Mouse (Mus musculus): ENCODE results near the gene Arhgap24. TPM values are rescaled to one million over a fixed set of nuclear protein-coding genes. Genes with fewer than 3 reads are reported as not detected.

Arhgap24 gene
- polyA plus RNA-seq, 1 experiment = 12.5 TPM

DNA sequence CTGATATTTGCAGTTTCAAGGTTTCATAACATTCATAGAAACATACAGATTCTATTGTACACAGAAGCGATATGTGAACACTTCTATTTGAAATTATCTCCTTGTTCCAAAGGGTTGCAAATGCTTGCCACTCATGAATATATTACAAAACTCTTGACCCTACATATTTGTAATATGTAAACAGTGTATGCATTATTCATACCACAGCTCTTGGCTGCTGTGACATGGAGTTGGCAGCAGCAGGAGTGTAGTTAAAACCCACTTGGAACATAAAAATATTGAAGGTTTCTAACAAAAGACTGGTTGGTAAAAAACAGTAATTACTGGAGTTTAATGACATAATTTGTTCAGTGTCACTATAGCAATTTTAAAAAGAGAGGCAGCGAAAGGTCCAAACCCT, 10.9 kb upstream of the Arhgap24 start:
- H3K4me2 ChIP-seq (ENCODE audit: low read depth) = no peak overlapping the region
- H3K79me2 ChIP-seq (ENCODE audit: control insufficient read depth, insufficient read depth) = no peaks in the 10 kb centered on the region
- H3K36me3 ChIP-seq (ENCODE audit: control insufficient read depth, insufficient read depth) = no peaks in the 10 kb centered on the region
- no peaks in the 10 kb centered on the region for H3K27me3 ChIP-seq (ENCODE audit: control insufficient read depth, insufficient read depth, insufficient read length)
- no peak overlapping the region for H3ac ChIP-seq (ENCODE audit: control insufficient read depth, insufficient read length)
- no peak overlapping the region for H3K4me3 ChIP-seq
- TF ChIP-seq USF1 (IDR thresholded peaks at IDR 0.05; ENCODE audit: low read depth) (no peak), POLR2A (IDR thresholded peaks at IDR 0.05; ENCODE audit: insufficient read length, low read depth) (no peak), REST (IDR thresholded peaks at IDR 0.05; ENCODE audit: insufficient read depth, insufficient read length) (no peak), SRF (IDR thresholded peaks at IDR 0.05; ENCODE audit: control insufficient read depth, insufficient read length, low read depth) (no peak), CEBPB (IDR thresholded peaks at IDR 0.05; ENCODE audit: insufficient read depth, poor library complexity, severe bottlenecking) (no peak), E2F4 (IDR thresholded peaks at IDR 0.05; ENCODE audit: insufficient read depth) (no peak), MAX (IDR thresholded peaks at IDR 0.05; ENCODE audit: low read depth) (no peak), TCF3 (IDR thresholded peaks at IDR 0.05; ENCODE audit: insufficient read length, low read depth) (no peak), MYOG (IDR thresholded peaks at IDR 0.05; ENCODE audit: control insufficient read depth in 1 of 3, insufficient read depth in 1 of 3, insufficient read length in 2 of 3, low read depth in 2 of 3) (no peak), MYOD1 (IDR thresholded peaks at IDR 0.05; ENCODE audit: control insufficient read depth in 1 of 3, insufficient read length in 2 of 3, low read depth in 2 of 3) (no peak), TCF12 (IDR thresholded peaks at IDR 0.05; ENCODE audit: insufficient read depth, poor library complexity, severe bottlenecking) (no peak), POLR2AphosphoS2 (IDR thresholded peaks at IDR 0.05; ENCODE audit: insufficient read length, low read depth) (no peak)

DNA sequence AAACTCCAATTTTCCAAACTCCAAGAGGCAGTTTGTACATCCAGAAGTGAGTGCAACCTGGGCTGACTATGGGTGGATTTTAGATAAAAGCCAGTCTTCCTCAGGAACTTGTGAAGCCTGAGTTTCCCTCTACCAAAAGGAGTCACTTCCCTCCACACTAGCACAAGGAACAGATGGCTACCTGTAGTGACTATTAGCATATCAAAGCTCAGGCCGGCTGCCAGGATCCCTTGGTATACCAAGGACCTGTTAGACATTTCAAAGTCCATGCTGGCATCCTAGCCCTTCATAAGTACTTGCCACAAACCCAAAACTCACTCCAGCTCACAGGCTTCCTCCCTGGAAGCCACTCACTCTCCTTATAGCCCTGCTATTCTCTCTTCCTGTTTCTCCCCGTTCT, 3.1 kb upstream of the Arhgap24 start:
- H3ac ChIP-seq (ENCODE audit: control insufficient read depth, insufficient read length) = no peak overlapping the region
- no peak overlapping the region for H3K4me3 ChIP-seq
- no peak for TF ChIP-seq E2F4 (IDR thresholded peaks at IDR 0.05; ENCODE audit: insufficient read depth)
- TF ChIP-seq MYOG (IDR thresholded peaks at IDR 0.05; ENCODE audit: control insufficient read depth in 1 of 3, insufficient read depth in 1 of 3, insufficient read length in 2 of 3, low read depth in 2 of 3) = no peak
- TF ChIP-seq USF1 (IDR thresholded peaks at IDR 0.05; ENCODE audit: low read depth) = no peak
- no peak for TF ChIP-seq POLR2A (IDR thresholded peaks at IDR 0.05; ENCODE audit: insufficient read length, low read depth)
- H3K36me3 ChIP-seq (ENCODE audit: control insufficient read depth, insufficient read depth) = no peaks in the 10 kb centered on the region
- no peak overlapping the region for H3K4me2 ChIP-seq (ENCODE audit: low read depth)
- peaks cover 8% of the 10 kb centered on the region for H3K79me2 ChIP-seq (ENCODE audit: control insufficient read depth, insufficient read depth)
- no peaks in the 10 kb centered on the region for H3K27me3 ChIP-seq (ENCODE audit: control insufficient read depth, insufficient read depth, insufficient read length)

DNA sequence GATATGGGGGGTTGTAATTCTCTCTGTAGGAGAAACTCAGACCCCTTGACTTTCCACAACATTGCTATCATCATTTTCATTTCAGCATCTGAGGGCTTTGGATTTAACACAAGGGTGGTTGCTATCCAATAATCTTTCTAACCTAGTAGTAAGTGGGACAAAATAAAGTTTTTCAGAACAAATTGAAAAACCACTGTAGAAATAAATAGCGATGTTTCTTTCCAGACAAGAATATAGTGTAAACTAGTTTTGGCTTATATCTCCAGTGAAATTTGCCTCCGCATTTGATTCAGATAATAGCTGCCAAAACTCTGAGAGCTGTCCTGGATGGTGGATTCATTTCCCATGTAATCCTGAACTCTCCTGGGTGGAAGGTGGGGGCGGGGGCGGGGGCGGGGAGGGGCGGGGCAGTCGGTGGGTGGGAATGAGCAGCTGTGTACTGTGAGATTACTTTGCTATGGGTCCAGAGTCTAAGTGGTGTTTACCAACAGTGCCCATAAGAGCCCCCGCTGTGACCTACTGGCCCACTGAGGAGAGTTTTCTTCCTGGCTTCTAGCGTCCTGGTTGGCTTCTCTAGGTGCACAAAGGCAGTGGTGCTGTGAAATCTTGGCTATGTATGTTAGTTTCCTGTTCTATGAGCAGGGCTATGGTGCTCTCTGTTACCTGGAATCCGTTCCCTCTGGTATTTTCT, 2.2 kb downstream of the Arhgap24 start:
- Histone ChIP-seq H3K4me3 (peak overlapping the region; percentile 68), H3K4me2 (ENCODE audit: low read depth) (peak overlapping the region; percentile 75), H3ac (ENCODE audit: control insufficient read depth, insufficient read length) (no peak overlapping the region), H3K36me3 (ENCODE audit: control insufficient read depth, insufficient read depth) (no peaks in the 10 kb centered on the region), H3K79me2 (ENCODE audit: control insufficient read depth, insufficient read depth) (peaks cover 24% of the 10 kb centered on the region), H3K27me3 (ENCODE audit: control insufficient read depth, insufficient read depth, insufficient read length) (no peaks in the 10 kb centered on the region)
- no peak for TF ChIP-seq MYOG (IDR thresholded peaks at IDR 0.05; ENCODE audit: control insufficient read depth in 1 of 3, insufficient read depth in 1 of 3, insufficient read length in 2 of 3, low read depth in 2 of 3)
- no peak for TF ChIP-seq POLR2AphosphoS2 (IDR thresholded peaks at IDR 0.05; ENCODE audit: insufficient read length, low read depth)
- TF ChIP-seq E2F4 (IDR thresholded peaks at IDR 0.05; ENCODE audit: insufficient read depth) = no peak
- TF ChIP-seq MAX (IDR thresholded peaks at IDR 0.05; ENCODE audit: low read depth) = no peak
- no peak for TF ChIP-seq POLR2A (IDR thresholded peaks at IDR 0.05; ENCODE audit: insufficient read length, low read depth)
- TF ChIP-seq TCF12 (IDR thresholded peaks at IDR 0.05; ENCODE audit: insufficient read depth, poor library complexity, severe bottlenecking) = no peak
- TF ChIP-seq TCF3 (IDR thresholded peaks at IDR 0.05; ENCODE audit: insufficient read length, low read depth) = no peak
- TF ChIP-seq SRF (IDR thresholded peaks at IDR 0.05; ENCODE audit: control insufficient read depth, insufficient read length, low read depth) = no peak
- TF ChIP-seq USF1 (IDR thresholded peaks at IDR 0.05; ENCODE audit: low read depth) = no peak

DNA sequence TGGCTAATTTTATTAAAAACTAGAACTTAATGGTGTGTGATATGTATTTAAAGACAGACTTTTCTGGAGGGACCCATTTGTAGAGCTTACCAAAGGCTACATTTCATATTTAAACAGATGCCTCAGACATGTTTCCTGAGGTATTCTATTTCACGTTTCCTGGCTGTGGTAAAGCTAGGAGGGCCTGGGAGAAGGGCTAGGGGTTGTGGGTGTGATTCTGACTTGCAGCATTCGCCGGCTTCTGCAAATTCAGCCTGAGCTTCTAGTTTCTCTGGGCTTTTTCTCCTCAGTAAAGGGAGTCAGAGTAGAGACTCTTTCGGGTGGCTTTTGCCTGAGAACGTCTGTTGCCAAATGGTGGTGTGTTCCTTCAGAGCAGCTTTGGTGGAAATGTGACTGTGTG, 10.4 kb downstream of the Arhgap24 start:
- no peak overlapping the region for H3K4me2 ChIP-seq (ENCODE audit: low read depth)
- no peak overlapping the region for H3K4me3 ChIP-seq
- no peaks in the 10 kb centered on the region for H3K27me3 ChIP-seq (ENCODE audit: control insufficient read depth, insufficient read depth, insufficient read length)
- H3K36me3 ChIP-seq (ENCODE audit: control insufficient read depth, insufficient read depth) = no peaks in the 10 kb centered on the region
- H3K79me2 ChIP-seq (ENCODE audit: control insufficient read depth, insufficient read depth) = peaks cover 7% of the 10 kb centered on the region
- no peak overlapping the region for H3ac ChIP-seq (ENCODE audit: control insufficient read depth, insufficient read length)
- TF ChIP-seq SRF (IDR thresholded peaks at IDR 0.05; ENCODE audit: control insufficient read depth, insufficient read length, low read depth) (no peak), MYOD1 (IDR thresholded peaks at IDR 0.05; ENCODE audit: control insufficient read depth in 1 of 3, insufficient read length in 2 of 3, low read depth in 2 of 3) (no peak), TCF12 (IDR thresholded peaks at IDR 0.05; ENCODE audit: insufficient read depth, poor library complexity, severe bottlenecking) (no peak), CEBPB (IDR thresholded peaks at IDR 0.05; ENCODE audit: insufficient read depth, poor library complexity, severe bottlenecking) (no peak), MYOG (IDR thresholded peaks at IDR 0.05; ENCODE audit: control insufficient read depth in 1 of 3, insufficient read depth in 1 of 3, insufficient read length in 2 of 3, low read depth in 2 of 3) (no peak), TCF3 (IDR thresholded peaks at IDR 0.05; ENCODE audit: insufficient read length, low read depth) (no peak), POLR2AphosphoS2 (IDR thresholded peaks at IDR 0.05; ENCODE audit: insufficient read length, low read depth) (no peak), POLR2A (IDR thresholded peaks at IDR 0.05; ENCODE audit: insufficient read length, low read depth) (no peak), REST (IDR thresholded peaks at IDR 0.05; ENCODE audit: insufficient read depth, insufficient read length) (no peak), USF1 (IDR thresholded peaks at IDR 0.05; ENCODE audit: low read depth) (no peak), MAX (IDR thresholded peaks at IDR 0.05; ENCODE audit: low read depth) (no peak), E2F4 (IDR thresholded peaks at IDR 0.05; ENCODE audit: insufficient read depth) (no peak)

DNA sequence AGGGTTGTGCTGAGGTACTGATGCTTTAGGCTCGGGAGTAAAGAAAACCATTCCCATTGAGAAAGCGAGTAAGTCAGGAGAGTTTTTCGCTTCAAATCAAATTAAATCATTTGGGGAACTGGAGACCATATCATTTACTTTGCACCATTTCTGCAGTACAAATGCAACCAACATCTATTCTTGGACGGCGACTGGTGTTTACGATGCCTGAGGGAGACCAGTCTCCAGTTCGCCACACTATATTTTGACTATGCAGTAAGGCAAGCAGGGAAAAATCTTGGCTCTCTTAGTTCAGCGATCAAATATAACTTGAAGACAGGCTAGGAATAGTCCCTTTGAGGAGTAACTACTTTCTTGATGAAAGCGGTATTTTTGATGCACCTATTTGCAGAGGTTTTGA, 11.0 kb downstream of the Arhgap24 start:
- no peaks in the 10 kb centered on the region for H3K27me3 ChIP-seq (ENCODE audit: control insufficient read depth, insufficient read depth, insufficient read length)
- no peak for TF ChIP-seq SRF (IDR thresholded peaks at IDR 0.05; ENCODE audit: control insufficient read depth, insufficient read length, low read depth)
- TF ChIP-seq E2F4 (IDR thresholded peaks at IDR 0.05; ENCODE audit: insufficient read depth) = no peak
- no peak for TF ChIP-seq USF1 (IDR thresholded peaks at IDR 0.05; ENCODE audit: low read depth)
- no peak for TF ChIP-seq TCF12 (IDR thresholded peaks at IDR 0.05; ENCODE audit: insufficient read depth, poor library complexity, severe bottlenecking)
- no peak for TF ChIP-seq POLR2A (IDR thresholded peaks at IDR 0.05; ENCODE audit: insufficient read length, low read depth)
- no peak for TF ChIP-seq POLR2AphosphoS2 (IDR thresholded peaks at IDR 0.05; ENCODE audit: insufficient read length, low read depth)
- no peak for TF ChIP-seq MYOD1 (IDR thresholded peaks at IDR 0.05; ENCODE audit: control insufficient read depth in 1 of 3, insufficient read length in 2 of 3, low read depth in 2 of 3)
- no peak for TF ChIP-seq MAX (IDR thresholded peaks at IDR 0.05; ENCODE audit: low read depth)
- TF ChIP-seq TCF3 (IDR thresholded peaks at IDR 0.05; ENCODE audit: insufficient read length, low read depth) = no peak

More for the DNA sequence above, 11.0 kb downstream of the Arhgap24 start:
- peaks cover 7% of the 10 kb centered on the region for H3K79me2 ChIP-seq (ENCODE audit: control insufficient read depth, insufficient read depth)
- no peak overlapping the region for H3K4me3 ChIP-seq
- no peaks in the 10 kb centered on the region for H3K36me3 ChIP-seq (ENCODE audit: control insufficient read depth, insufficient read depth)
- no peak overlapping the region for H3K4me2 ChIP-seq (ENCODE audit: low read depth)
- H3ac ChIP-seq (ENCODE audit: control insufficient read depth, insufficient read length) = no peak overlapping the region

All from myocyte (in vitro differentiated cells).